Mouse (Mus musculus): ENCODE results near the gene Hspb7.

Gene Hspb7

DNA sequence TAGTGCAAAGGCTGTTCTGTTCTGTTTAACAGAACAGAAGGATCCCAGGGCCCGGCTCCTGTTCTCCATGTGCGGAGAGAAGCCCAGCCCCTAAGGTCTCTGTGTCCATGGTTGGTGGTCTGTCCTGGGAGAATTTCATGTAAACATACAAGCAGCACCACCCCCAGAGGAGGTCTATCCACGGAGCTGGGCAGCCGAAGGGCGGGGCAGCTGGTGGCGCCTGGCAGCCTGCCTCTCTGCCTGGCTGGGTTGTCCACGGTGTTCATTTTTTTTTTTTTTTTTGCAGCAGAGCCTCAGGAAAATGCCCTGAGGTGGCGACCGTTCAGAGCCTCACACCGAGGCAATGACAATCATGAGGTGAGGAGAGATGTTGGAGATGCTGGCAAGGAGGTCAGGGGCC is 48.0 kb downstream of the Hspb7 start:
- DNase-seq (ENCODE audit: low read depth, low spot score) = no peak

DNA sequence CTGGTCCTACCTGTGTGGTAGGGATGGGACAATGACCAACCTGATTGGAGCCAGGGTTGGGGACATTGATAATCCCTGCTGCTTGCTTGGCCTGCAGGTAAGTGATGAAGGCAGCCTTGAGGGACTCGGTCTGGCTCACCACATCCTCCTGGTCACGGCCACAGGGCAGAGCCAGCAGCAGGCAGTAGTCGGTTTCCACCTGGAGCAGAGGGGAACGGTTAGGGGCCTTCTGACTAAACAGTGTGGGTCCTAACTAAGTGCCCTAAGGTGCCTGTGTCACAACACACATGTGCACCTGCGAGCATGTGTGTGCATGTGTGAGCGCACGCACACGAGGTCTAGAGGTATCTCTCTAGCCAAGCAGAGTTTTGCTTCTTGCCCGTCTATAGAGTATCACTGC is 48.8 kb downstream of the Hspb7 start:
- no peak for DNase-seq (ENCODE audit: low read depth, low spot score)

DNA sequence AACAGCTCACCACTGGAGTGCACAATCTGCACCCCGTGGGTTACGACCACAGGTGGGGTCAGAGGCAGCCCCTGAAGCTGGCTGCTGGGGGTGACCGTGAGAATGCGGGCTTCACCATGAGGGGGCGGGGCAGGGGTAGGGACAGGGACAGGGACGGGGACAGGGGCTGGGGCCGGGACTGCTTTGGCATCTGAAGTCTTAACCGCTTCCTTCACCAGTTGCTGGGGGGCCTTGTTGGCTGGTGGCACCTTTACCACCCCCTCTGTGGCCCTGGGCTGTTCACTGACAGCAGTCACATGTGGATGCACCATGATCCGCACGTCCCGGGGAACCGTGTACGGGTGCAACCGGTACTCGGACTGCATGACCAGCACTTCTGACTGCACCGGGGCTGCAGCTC is 50.9 kb downstream of the Hspb7 start:
- DNase-seq (ENCODE audit: low read depth, low spot score) = no peak

DNA sequence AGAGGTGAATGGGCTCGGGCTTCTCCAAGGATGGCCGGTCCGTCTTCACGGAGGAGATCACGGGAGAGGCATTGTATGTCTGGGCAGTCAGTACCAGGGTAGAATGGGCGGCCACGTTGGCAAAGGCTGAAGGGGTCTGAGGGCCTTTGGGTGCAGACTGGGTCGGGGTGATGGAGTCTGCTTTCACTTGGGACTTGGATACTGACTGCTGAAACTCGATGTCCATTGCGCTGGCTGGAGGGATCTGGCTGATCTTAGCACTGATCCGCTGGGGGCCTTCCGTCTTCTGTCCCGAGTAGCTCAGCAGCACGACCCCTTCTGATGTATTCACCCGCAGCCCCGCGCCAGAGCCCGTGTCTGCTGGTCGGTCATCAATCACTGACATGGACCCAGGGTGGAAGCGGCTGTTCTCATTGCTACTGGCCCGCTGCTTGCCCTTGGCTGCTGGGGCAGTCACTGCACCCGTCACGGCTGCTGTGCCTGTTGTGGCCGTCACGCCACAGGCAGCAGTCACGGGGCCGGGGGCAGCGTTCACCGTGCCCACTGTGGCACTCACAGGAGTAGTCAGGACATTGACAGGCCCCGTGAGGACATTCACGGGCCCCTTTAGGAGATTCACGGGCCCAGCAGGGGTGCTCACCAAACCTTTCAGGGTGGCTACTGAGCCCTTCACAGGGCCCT is 52.2 kb downstream of the Hspb7 start:
- DNase-seq (ENCODE audit: low read depth, low spot score) = no peak

DNA sequence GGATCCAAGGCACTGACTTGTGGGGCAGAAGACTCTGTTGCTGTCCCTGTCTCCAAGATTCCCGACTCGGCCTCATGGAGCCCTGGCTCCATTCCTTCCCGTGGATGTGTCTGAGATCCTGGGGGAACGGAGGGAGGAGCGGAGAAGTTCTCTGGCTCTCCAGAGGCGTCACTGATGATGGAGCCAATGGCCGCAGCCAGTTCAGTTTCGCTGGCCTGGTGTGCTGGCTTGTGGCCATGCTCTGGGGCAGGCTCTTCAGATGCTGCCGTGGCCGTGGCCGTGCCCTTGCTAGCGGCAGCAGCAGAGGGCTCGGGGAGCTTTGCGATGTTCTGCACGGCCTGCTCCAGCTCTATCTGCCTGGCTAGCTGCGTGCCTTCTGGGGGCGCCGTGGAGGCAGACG is 53.9 kb downstream of the Hspb7 start:
- no peak for DNase-seq (ENCODE audit: low read depth, low spot score)

Data from R1 (cell line).